Mouse (Mus musculus): ENCODE results near the gene Gm45521. TPM values are rescaled to one million over a fixed set of nuclear protein-coding genes. Genes with fewer than 3 reads are reported as not detected.

Gm45521 gene
- total RNA-seq, 1 experiment, result 1.0 TPM

GRCm38 (mm10) chr14:7991108-7991776 is 34.2 kb downstream of the Gm45521 start:
- no peaks in the 10 kb centered on the region for H3K4me1 ChIP-seq (ENCODE audit: control insufficient read depth in 2 of 2, insufficient read depth in 2 of 2, low read length in 2 of 2, poor library complexity in 1 of 2)
- no peak for TF ChIP-seq CHD2 (IDR thresholded peaks at IDR 0.05; ENCODE audit: low read depth, low read length)
- no peak for TF ChIP-seq MAFK (IDR thresholded peaks at IDR 0.05; ENCODE audit: insufficient read depth, low read depth, low read length)
- TF ChIP-seq ZNF384 (IDR thresholded peaks at IDR 0.05; ENCODE audit: low read depth, low read length), result no peak
- TF ChIP-seq HCFC1 (IDR thresholded peaks at IDR 0.05; ENCODE audit: borderline replicate concordance, insufficient read depth, low read length), result no peak
- no peak for TF ChIP-seq ZC3H11A (IDR thresholded peaks at IDR 0.05; ENCODE audit: borderline replicate concordance, low read depth, low read length)
- no peaks in the 10 kb centered on the region for H3K9me3 ChIP-seq (ENCODE audit: control insufficient read depth, insufficient read depth, low read depth, low read length)
- H3K36me3 ChIP-seq (ENCODE audit: control insufficient read depth, insufficient read depth, low read length, poor library complexity, severe bottlenecking), result no peaks in the 10 kb centered on the region
- in situ Hi-C loops (cut with MboI; ENCODE audit: low sequenced_read_pairs in 2 of 2, unreplicated experiment in 2 of 2), result no loop called here
- no peak overlapping the region for H3K4me3 ChIP-seq (ENCODE audit: insufficient read depth in 1 of 2, low read depth in 1 of 2, low read length in 2 of 2, poor library complexity in 1 of 2, severe bottlenecking in 1 of 2)
- no peak for DNase-seq (ENCODE audit: low read depth, low spot score)
- H3K27ac ChIP-seq (ENCODE audit: insufficient read depth, low read depth, low read length, poor library complexity, severe bottlenecking), result no peak overlapping the region
- H3K9ac ChIP-seq (ENCODE audit: insufficient read depth, low read depth, low read length, poor library complexity, severe bottlenecking), result no peak overlapping the region

GRCm38 (mm10) chr14:7992158-7992557 is 35.1 kb downstream of the Gm45521 start:
- H3K4me3 ChIP-seq (ENCODE audit: insufficient read depth in 1 of 2, low read depth in 1 of 2, low read length in 2 of 2, poor library complexity in 1 of 2, severe bottlenecking in 1 of 2), result no peak overlapping the region
- H3K4me1 ChIP-seq (ENCODE audit: control insufficient read depth in 2 of 2, insufficient read depth in 2 of 2, low read length in 2 of 2, poor library complexity in 1 of 2), result no peaks in the 10 kb centered on the region; a peak in 1 of 4 replicates
- no peak overlapping the region for H3K9ac ChIP-seq (ENCODE audit: insufficient read depth, low read depth, low read length, poor library complexity, severe bottlenecking)
- in situ Hi-C loops (cut with MboI; ENCODE audit: low sequenced_read_pairs in 2 of 2, unreplicated experiment in 2 of 2), result no loop called here
- TF ChIP-seq CHD2 (IDR thresholded peaks at IDR 0.05; ENCODE audit: low read depth, low read length) (no peak), ZC3H11A (IDR thresholded peaks at IDR 0.05; ENCODE audit: borderline replicate concordance, low read depth, low read length) (no peak), HCFC1 (IDR thresholded peaks at IDR 0.05; ENCODE audit: borderline replicate concordance, insufficient read depth, low read length) (no peak), MAFK (IDR thresholded peaks at IDR 0.05; ENCODE audit: insufficient read depth, low read depth, low read length) (no peak)
- no peak overlapping the region for H3K27ac ChIP-seq (ENCODE audit: insufficient read depth, low read depth, low read length, poor library complexity, severe bottlenecking)
- H3K36me3 ChIP-seq (ENCODE audit: control insufficient read depth, insufficient read depth, low read length, poor library complexity, severe bottlenecking), result no peaks in the 10 kb centered on the region
- no peaks in the 10 kb centered on the region for H3K9me3 ChIP-seq (ENCODE audit: control insufficient read depth, insufficient read depth, low read depth, low read length)
- no peak for DNase-seq (ENCODE audit: low read depth, low spot score)

- H3K9me3 ChIP-seq (ENCODE audit: control insufficient read depth, insufficient read depth, low read depth, low read length), result no peaks in the 10 kb centered on the region
- H3K27ac ChIP-seq (ENCODE audit: insufficient read depth, low read depth, low read length, poor library complexity, severe bottlenecking), result no peak within 1 kb of the TSS
- no peak within 1 kb of the TSS for H3K9ac ChIP-seq (ENCODE audit: insufficient read depth, low read depth, low read length, poor library complexity, severe bottlenecking)
- H3K4me1 ChIP-seq (ENCODE audit: control insufficient read depth in 2 of 2, insufficient read depth in 2 of 2, low read length in 2 of 2, poor library complexity in 1 of 2), result no peaks in the 10 kb centered on the region; a peak in 1 of 4 replicates
- in situ Hi-C loops (cut with MboI; ENCODE audit: low sequenced_read_pairs in 2 of 2, unreplicated experiment in 2 of 2), result no loop called here
- no peak for TF ChIP-seq HCFC1 (IDR thresholded peaks at IDR 0.05; ENCODE audit: borderline replicate concordance, insufficient read depth, low read length)
- TF ChIP-seq ZNF384 (IDR thresholded peaks at IDR 0.05; ENCODE audit: low read depth, low read length), result no peak
- no peak for TF ChIP-seq ZC3H11A (IDR thresholded peaks at IDR 0.05; ENCODE audit: borderline replicate concordance, low read depth, low read length)
- TF ChIP-seq MAFK (IDR thresholded peaks at IDR 0.05; ENCODE audit: insufficient read depth, low read depth, low read length), result no peak
- no peak for TF ChIP-seq CHD2 (IDR thresholded peaks at IDR 0.05; ENCODE audit: low read depth, low read length)
- H3K4me3 ChIP-seq (ENCODE audit: insufficient read depth in 1 of 2, low read depth in 1 of 2, low read length in 2 of 2, poor library complexity in 1 of 2, severe bottlenecking in 1 of 2), result no peak within 1 kb of the TSS
- H3K36me3 ChIP-seq (ENCODE audit: control insufficient read depth, insufficient read depth, low read length, poor library complexity, severe bottlenecking), result no peaks in the 10 kb centered on the region
- no peak for DNase-seq (ENCODE audit: low read depth, low spot score)
These were observed 37.2 kb downstream of the Gm45521 start, which contains the start of gene Dnase1l3 for GRCm38 (mm10) chr14:7994271-7994767. Gene Dnase1l3 (minus strand): TSS chr14:7994573.

- H3K36me3 ChIP-seq (ENCODE audit: control insufficient read depth, insufficient read depth, low read length, poor library complexity, severe bottlenecking), result no peaks in the 10 kb centered on the region
- peak overlapping the region; percentile 9 to 42; a peak in 1 of 4 replicates for H3K4me3 ChIP-seq (ENCODE audit: insufficient read depth in 1 of 2, low read depth in 1 of 2, low read length in 2 of 2, poor library complexity in 1 of 2, severe bottlenecking in 1 of 2)
- H3K4me1 ChIP-seq (ENCODE audit: control insufficient read depth in 2 of 2, insufficient read depth in 2 of 2, low read length in 2 of 2, poor library complexity in 1 of 2), result peaks cover 0 to 2% of the 10 kb centered on the region in 2 experiments; a peak in 2 of 4 replicates
- H3K9me3 ChIP-seq (ENCODE audit: control insufficient read depth, insufficient read depth, low read depth, low read length), result no peaks in the 10 kb centered on the region
- DNase-seq (ENCODE audit: low read depth, low spot score), result peak; percentile 91
- in situ Hi-C loops (cut with MboI; ENCODE audit: low sequenced_read_pairs in 2 of 2, unreplicated experiment in 2 of 2), result no loop called here
- H3K27ac ChIP-seq (ENCODE audit: insufficient read depth, low read depth, low read length, poor library complexity, severe bottlenecking), result no peak overlapping the region
- H3K9ac ChIP-seq (ENCODE audit: insufficient read depth, low read depth, low read length, poor library complexity, severe bottlenecking), result no peak overlapping the region
- TF ChIP-seq ZNF384 (IDR thresholded peaks at IDR 0.05; ENCODE audit: low read depth, low read length) (no peak), ZC3H11A (IDR thresholded peaks at IDR 0.05; ENCODE audit: borderline replicate concordance, low read depth, low read length) (no peak), MAFK (IDR thresholded peaks at IDR 0.05; ENCODE audit: insufficient read depth, low read depth, low read length) (no peak), HCFC1 (IDR thresholded peaks at IDR 0.05; ENCODE audit: borderline replicate concordance, insufficient read depth, low read length) (no peak), CHD2 (IDR thresholded peaks at IDR 0.05; ENCODE audit: low read depth, low read length) (no peak)
These were observed 40.2 kb downstream of the Gm45521 start for GRCm38 (mm10) chr14:7997255-7997696.

All from ES-E14 (cell line).